Comparison of ENCODE assay signal across 8 mouse cellular contexts in genomic region chr5:135851024-135851423, GRCm38 (mm10). TPM values are rescaled to one million over a fixed set of nuclear protein-coding genes. Genes with fewer than 3 reads are reported as not detected.
DNase-seq lines count a peak whose midpoint lies in the region; ATAC-seq and TF ChIP-seq lines count a peak whose summit lies in the region.

No protein-coding gene starts in this region.

- peak overlapping the region; percentile 34; the same call in 1 of the 2 replicates for H3K4me2 ChIP-seq in hindbrain, postnatal 0 days (ENCODE audit: low read depth, low read length)

- no peak overlapping the region for H3K9ac ChIP-seq in hindbrain, postnatal 0 days (replicated peaks; ENCODE audit: low read length)

- ATAC-seq in hindbrain, postnatal 0 days, result peak; percentile 72

- TF ChIP-seq CTCF in hindbrain, postnatal 0 days (IDR thresholded peaks at IDR 0.05; ENCODE audit: low read depth), result no peak
- 0 out of 2 replicates have a peak, but pooled peaks have one; percentile 7 for TF ChIP-seq CTCF in olfactory bulb, adult 2 months (IDR thresholded peaks at IDR 0.05; ENCODE audit: insufficient read depth, low read depth, low read length)
- no peak for TF ChIP-seq CTCF in thymus, adult 2 months (IDR thresholded peaks at IDR 0.05; ENCODE audit: borderline replicate concordance, control insufficient read depth, extremely low read depth, insufficient read depth, low read length, poor library complexity)

- WGBS in hindbrain, postnatal 0 days, result under 1% methylated on average over 15 of the region's 15 CpGs
- WGBS in olfactory bulb, adult 2 months, result 6% methylated on average over 15 of the region's 15 CpGs
- 4% methylated on average over 15 of the region's 15 CpGs for WGBS in thymus, adult 2 months

- H3K27me3 ChIP-seq in hindbrain, postnatal 0 days (ENCODE audit: insufficient read depth, low read length), result peaks cover 7% of the 10 kb centered on the region
- H3K27me3 ChIP-seq in thymus, adult 2 months (ENCODE audit: control insufficient read depth, insufficient read depth, low read length), result peaks cover 6% of the 10 kb centered on the region; the same call in 1 of the 2 replicates

- H3K9me3 ChIP-seq in hindbrain, postnatal 0 days (ENCODE audit: low read length), result no peaks in the 10 kb centered on the region

- peak; percentile 44 for DNase-seq in kidney, postnatal 10 days
- DNase-seq in kidney, postnatal 36 days, result no peak
- DNase-seq in embryo, embryonic 11 days, result peak; percentile 90
- peak; percentile 80 for DNase-seq in hindbrain, postnatal 0 days (ENCODE audit: low spot score)
- no peak for DNase-seq in thymus, adult 2 months
- DNase-seq in heart, postnatal 25 days (ENCODE audit: low spot score), result no peak
- no peak for DNase-seq in cerebellum, adult 9-10 months

- intact Hi-C loops in heart, postnatal 25 days (cut with DNase I), result loop anchor here (5.0 kb wide), 1 partner anchor 234 kb away; no protein-coding TSS in a partner anchor

- H3K4me3 ChIP-seq in hindbrain, postnatal 0 days (ENCODE audit: low read length), result no peak overlapping the region
- H3K4me3 ChIP-seq in olfactory bulb, adult 2 months (ENCODE audit: insufficient read depth, low read depth, low read length), result no peak overlapping the region
- H3K4me3 ChIP-seq in thymus, adult 2 months (ENCODE audit: control insufficient read depth, insufficient read depth, low read length), result no peak overlapping the region

- H3K4me1 ChIP-seq in hindbrain, postnatal 0 days (ENCODE audit: insufficient read depth, low read length), result peaks cover 2% of the 10 kb centered on the region; the same call in 1 of the 2 replicates
- peaks cover 59% of the 10 kb centered on the region for H3K4me1 ChIP-seq in olfactory bulb, adult 2 months (ENCODE audit: control insufficient read depth, insufficient read depth, low read length)
- no peaks in the 10 kb centered on the region for H3K4me1 ChIP-seq in thymus, adult 2 months (replicated peaks; ENCODE audit: control insufficient read depth, insufficient read depth, low read length)

- peak overlapping the region; percentile 67 for H3K27ac ChIP-seq in hindbrain, postnatal 0 days
- peak overlapping the region; percentile 79 for H3K27ac ChIP-seq in olfactory bulb, adult 2 months (ENCODE audit: insufficient read depth, low read depth, low read length)
- H3K27ac ChIP-seq in thymus, adult 2 months (ENCODE audit: control insufficient read depth, insufficient read depth, low read length), result no peak overlapping the region

- peaks cover 2% of the 10 kb centered on the region; the same call in 1 of the 2 replicates for H3K36me3 ChIP-seq in hindbrain, postnatal 0 days (ENCODE audit: insufficient read depth, low read length)
- H3K36me3 ChIP-seq in thymus, adult 2 months (ENCODE audit: control insufficient read depth, insufficient read depth, low read length), result no peaks in the 10 kb centered on the region

- TF ChIP-seq POLR2A in olfactory bulb, adult 2 months (IDR thresholded peaks at IDR 0.05; ENCODE audit: insufficient read depth, low read depth, low read length), result no peak
- TF ChIP-seq POLR2A in thymus, adult 2 months (IDR thresholded peaks at IDR 0.05; ENCODE audit: control insufficient read depth, extremely low read depth, insufficient read depth, low read length, poor library complexity), result no peak

RNA-seq across cellular contexts. Expression of gene Hspb1, which starts 36.7 kb away (rescaled TPM):
- total RNA-seq in hindbrain, postnatal 0 days (2014; rRNA removed), result 29.4 and 29.6 TPM in 2 replicates
- 28.0 and 30.0 TPM in 2 replicates for polyA plus RNA-seq in hindbrain, postnatal 0 days (2015; fragmentation: Nextera tagmentation; extraction: Ambion mirVana)
- not detected in 2 replicates for polyA plus RNA-seq in olfactory bulb, adult 2 months (2012; ENCODE audit: insufficient read depth, insufficient read length, low replicate concordance, missing spikeins)
- polyA plus RNA-seq in thymus, adult 2 months (2012; rRNA removed), result 73.6 and 96.8 TPM in 2 replicates
- total RNA-seq in heart, postnatal 25 days (2021), result 100 to 1,000 TPM; 385 to 513 TPM

RNA-seq across cellular contexts. Expression of gene Srrm3, which starts 44.3 kb away (rescaled TPM):
- 75.8 and 106 TPM in 2 replicates for total RNA-seq in hindbrain, postnatal 0 days (2014; rRNA removed)
- polyA plus RNA-seq in hindbrain, postnatal 0 days (2015; fragmentation: Nextera tagmentation; extraction: Ambion mirVana), result 50.8 and 55.7 TPM in 2 replicates
- not detected in 2 replicates for polyA plus RNA-seq in olfactory bulb, adult 2 months (2012; ENCODE audit: insufficient read depth, insufficient read length, low replicate concordance, missing spikeins)
- 0.06 and 0.28 TPM in 2 replicates for polyA plus RNA-seq in thymus, adult 2 months (2012; rRNA removed)
- total RNA-seq in heart, postnatal 25 days (2021), result not detected

Comparison
In these comparisons a context has a peak if more than half of its experiments do, and no peak if none do; other contexts are left out.
1. DNase-seq: peak in kidney, postnatal 10 days (single experiment), embryo, embryonic 11 days (single experiment) and hindbrain, postnatal 0 days (single experiment); none in kidney, postnatal 36 days (0 of 2), thymus, adult 2 months (single experiment), heart, postnatal 25 days (single experiment) and cerebellum, adult 9-10 months (single experiment).
2. RNA of gene Hspb1, which starts 36.7 kb away (polyA plus RNA-seq): 73.6 to 96.8 TPM in thymus, adult 2 months and 28.0 to 30.0 TPM in hindbrain, postnatal 0 days; not detected in olfactory bulb, adult 2 months; every median in the first group is over 10 times any median in the second.